Mouse (Mus musculus) testis, adult 2 months (tissue): ENCODE results near the gene Prkar2a.
"Not testable (repeated sequence)": the region's sequence is repeated elsewhere in the genome, so short reads cannot be mapped to it uniquely, and the experiment has no call there.

Experiments used
- CTCF ChIP-seq: fragments of 200-500 bp; IDR thresholded peaks from 2 replicates; pipeline ENCODE4 v1.5.1; 2012; ENCODE audit warnings: low read depth, mild to moderate bottlenecking, inconsistent platforms, low read length, moderate library complexity; ENCODE audit not compliant: control insufficient read depth, insufficient read depth, insufficient replicate concordance
- POLR2A ChIP-seq: fragments of 200-500 bp; IDR thresholded peaks from 2 replicates; pipeline ENCODE4 v1.6.1; 2012; ENCODE audit warnings: low read depth, mild to moderate bottlenecking, inconsistent platforms, low read length, moderate library complexity; ENCODE audit not compliant: control insufficient read depth

DNA sequence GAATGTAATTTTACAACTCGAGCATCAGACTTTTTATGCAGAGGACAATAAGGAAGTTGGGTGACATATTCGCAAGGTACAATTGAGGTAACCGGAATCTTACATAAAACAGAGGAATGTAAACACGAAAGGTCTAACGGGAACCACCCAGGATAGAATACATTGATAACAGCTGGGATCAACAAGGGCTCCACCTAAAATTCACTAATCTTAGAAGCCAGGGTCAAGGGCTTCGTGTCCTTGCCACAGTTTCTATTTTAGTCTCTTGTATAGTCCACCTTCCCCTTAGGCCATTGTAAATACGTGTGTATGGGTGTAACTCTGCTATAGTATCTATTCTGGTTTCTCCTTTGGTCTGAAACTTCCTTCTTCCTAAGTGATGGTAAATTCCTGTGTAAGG, 33.2 kb upstream of the Prkar2a start:
- not testable (repeated sequence) for TF ChIP-seq CTCF, POLR2A
